Mouse (Mus musculus) spleen, postnatal 14 days (tissue): ENCODE data around the gene Pde10a.

ENCODE experiments used
- DNase-seq, 2 experiments: peaks; one replicate each; pipeline ENCODE4 v3.0.0; 2021 to 2022; ENCODE audit warnings: low spot score in 2 of 2

The Pde10a gene

DNA sequence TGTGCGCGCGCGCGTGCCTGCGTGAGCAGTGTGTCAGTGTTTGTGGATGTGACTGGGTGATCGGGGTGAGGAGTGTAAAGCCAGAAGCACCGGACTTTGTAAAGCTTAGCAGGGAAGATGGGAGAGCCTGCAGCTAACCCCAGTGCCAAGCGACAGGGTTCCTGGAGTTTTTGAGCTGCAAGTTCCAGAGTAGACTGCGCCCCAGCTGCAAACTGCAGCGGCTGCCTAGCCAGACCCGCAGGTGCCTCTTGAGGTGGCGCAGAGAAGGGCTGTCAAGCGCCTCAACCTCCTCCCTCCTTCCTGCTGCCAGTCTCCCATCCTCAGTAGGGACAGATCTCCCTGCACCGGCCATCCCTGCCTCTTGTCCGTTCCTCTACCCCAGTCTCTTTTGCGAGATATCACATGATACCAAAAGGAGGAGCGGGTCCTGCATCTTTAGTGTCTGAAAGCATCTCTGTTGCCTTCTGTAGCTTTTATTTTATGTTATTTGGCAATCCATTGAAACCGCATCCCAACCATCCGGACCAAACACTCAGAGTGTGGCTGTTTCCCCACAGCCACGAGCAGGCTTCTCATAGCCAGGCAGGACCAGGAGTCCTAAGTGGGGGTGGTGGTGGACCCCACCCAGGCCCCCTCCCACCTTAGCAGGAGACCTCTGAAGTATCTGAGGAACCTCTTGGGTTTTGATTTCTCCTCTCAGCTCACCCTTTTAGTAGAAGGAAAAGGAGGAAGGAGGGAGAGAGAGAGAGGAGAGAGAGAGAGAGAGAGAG, 984 bp downstream of the Pde10a start:
- no peak for DNase-seq

DNA sequence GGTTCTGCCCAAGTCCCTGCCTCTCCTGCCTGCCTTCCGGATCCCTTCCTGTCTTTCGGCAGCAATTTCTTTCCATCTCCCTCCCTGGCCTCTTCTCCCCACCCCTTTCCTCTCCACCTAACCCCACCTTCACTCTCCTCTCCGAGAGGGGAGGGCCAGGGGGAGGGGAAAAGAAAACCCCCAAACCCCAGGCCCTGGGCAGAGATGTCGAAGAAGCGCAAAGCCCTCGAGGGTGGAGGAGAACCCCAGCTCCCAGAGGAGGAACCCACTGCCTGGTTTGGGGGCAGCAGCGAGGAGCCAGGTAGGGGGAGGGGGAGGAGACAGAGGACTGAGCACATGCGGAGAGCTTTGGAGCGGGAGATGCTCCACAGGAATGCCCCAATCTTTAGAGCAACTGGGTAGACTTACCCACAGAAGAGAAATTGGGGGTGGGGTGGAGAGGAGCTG, 1.7 kb downstream of the Pde10a start:
- no peak for DNase-seq

DNA sequence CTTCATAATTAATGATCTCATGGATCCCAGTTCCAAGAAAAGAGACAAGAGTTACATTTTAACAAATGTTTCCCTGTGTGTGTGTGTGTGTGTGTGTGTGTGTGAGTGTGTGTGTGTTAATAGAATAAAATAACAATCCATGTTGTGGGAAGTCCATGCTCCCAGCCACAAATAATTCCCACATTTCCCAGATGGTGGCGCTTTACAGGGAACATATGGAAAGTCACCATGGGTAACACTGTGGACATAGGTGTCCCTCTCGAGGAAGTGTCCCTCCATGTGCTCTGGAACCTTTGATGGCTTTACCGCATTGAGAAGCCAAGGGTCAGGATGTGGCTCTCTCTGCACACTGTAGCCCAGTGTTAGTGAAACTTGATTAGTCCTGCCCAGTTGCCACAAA, 3.5 kb downstream of the Pde10a start:
- DNase-seq = no peak

DNA sequence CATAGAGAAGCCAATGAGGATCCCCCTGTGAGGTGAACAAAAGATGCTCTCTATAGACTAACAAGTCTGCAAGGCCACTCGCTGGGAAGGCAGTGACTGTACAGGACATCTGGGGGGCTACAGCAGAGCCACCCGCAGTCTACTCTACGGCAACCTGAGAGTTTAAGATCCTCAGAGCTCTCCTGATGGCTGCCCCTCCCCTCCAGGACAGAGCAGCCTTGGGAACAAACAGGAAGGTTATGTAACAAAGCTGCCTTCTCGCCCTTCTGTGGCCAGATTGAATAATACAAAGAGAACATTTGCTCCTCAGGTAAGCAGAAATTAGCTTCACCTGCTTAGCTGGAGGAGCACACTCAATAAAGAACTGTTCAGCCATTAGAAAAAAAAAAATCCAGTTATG, 7.4 kb downstream of the Pde10a start:
- DNase-seq = no peak

DNA sequence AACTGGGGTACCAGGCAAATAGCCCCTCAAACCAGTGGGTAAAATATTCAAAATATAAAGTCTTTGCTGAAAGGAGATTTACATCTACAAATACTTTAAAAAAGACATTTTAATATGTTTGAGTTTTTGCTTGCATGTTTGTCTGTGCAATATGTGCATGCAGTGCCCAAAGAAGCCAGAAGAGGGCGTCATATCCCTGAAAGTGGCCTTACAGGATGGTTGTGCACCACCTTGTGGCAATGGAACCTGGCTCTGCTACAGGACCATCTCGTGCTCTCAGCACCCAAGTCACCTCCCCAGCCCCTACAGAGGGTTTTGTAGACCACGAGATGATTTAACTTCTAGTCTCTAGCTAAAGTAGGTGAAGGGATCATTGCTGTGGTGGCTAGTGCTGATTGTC, 8.7 kb downstream of the Pde10a start:
- no peak for DNase-seq

DNA sequence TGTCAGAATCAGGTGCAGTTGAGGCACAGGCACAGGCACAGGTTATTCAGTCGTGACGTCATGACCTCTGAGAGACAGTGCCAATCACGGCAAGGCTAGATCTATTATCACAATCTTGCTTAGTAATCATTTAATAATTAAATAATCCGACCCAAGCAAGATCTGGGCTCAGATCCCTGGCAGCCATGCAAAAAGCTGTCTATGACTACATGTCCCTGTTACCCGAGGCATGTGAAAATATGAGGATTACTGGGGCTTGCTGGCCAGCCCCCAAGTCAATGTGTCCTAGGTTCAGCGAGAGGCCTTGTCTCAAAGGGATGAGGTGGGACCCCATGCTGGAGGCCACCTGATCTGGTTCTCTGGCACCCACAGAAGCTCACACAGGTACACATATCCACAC, 11.3 kb downstream of the Pde10a start:
- no peak for DNase-seq

DNA sequence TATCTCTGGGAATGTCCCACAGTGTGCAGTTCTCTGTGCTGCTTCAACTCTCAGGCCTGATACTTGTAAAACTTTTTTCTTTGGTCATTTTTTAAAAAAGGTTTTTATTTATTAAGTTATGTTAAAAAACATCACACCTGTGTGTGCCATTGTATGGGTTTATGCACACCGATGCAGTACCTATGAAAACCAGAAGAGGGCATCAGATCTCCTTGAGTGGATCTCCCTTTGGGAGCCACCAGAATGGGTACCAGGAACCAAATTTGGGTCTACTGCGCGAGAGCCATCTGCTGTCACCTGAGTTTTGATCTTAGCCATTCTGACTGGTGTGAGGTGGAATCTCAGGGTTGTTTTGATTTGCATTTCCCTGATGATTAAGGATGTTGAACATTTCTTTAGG, 12.9 kb downstream of the Pde10a start:
- no peak for DNase-seq

DNA sequence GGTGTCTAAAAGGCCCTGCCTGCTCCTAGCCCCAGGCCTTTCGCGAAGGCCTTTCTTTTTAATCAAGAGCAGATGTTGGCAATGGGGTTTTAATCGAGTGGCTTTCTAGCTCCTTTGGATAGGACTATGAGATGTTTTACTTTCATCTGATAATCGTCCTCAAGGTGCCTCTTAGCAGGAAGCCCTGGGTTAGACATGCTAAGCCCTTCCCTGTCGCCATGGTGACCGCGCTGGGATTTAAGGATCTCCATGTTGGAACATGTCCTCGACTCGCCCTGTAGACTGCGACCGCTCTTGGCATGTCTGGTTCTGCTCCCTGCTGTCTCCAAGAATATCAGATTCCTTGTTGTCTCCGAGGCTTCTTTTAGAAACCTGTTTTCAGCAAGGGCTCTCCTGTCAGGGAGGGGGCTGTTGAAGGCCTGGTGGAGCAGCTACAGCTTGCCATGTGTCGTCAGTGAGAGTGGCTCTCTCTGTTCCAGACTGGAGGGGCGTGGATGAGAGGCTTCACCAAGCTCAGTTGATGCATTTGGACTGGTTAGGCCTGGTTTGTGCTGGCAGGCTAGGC, 16.9 kb downstream of the Pde10a start:
- DNase-seq = no peak

DNA sequence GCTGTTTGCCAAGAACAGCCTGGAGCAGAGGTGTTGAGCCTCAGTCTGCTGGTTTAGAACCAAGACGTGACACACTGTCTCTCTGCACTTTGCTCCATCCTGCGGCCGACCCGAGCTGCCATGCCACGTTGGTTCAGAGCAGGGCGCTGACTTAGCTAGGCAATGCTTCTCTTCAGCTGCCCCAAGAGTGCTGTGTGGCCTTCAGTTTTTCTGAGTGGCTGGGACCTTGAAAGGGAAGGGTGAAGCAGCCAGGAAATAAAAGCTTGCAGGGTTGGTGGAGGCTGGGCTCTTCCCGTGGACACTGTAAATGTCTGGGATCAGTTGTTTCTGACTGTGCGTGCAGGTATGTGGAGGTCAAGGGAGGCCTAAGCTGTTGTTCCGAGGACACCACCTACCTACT, 21.2 kb downstream of the Pde10a start:
- no peak for DNase-seq

DNA sequence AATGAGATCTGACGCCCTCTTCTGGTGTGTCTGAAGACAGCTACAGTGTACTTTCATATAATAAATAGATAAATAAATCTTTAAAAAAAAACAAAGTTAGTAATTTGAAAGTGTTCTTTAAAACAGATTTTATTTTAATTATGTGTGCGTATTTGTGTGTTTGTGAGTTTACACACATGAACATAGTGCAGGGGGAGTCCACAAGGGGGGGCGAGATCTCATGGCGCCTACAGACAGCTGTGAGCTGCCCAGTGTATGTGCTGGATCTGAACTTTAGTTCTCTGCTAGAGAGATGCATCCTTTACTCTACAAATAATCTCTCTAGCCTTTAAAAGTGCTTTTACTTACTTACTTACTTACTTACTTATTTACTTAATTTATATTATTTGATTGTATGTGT, 23.6 kb downstream of the Pde10a start:
- no peak for DNase-seq

DNA sequence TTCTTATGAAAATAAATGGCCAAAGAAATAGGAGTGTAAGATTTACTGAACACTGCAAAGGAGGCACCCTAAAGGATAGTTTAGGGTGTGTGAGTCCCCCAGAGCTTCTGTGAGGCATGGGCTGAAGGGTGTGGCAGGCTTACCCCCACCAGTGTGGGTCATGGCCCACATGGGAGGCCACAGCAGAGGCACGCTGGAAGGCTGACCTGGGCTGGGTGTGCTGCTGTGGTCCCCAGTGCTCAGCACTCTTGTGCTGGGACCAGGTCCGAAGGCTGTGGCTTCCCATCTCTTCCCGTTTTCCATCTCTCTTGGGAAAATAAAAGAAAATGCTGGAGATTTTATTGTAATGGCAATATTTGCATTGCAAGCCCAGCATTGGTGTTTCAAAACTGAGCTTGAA, 26.5 kb downstream of the Pde10a start:
- DNase-seq = no peak

DNA sequence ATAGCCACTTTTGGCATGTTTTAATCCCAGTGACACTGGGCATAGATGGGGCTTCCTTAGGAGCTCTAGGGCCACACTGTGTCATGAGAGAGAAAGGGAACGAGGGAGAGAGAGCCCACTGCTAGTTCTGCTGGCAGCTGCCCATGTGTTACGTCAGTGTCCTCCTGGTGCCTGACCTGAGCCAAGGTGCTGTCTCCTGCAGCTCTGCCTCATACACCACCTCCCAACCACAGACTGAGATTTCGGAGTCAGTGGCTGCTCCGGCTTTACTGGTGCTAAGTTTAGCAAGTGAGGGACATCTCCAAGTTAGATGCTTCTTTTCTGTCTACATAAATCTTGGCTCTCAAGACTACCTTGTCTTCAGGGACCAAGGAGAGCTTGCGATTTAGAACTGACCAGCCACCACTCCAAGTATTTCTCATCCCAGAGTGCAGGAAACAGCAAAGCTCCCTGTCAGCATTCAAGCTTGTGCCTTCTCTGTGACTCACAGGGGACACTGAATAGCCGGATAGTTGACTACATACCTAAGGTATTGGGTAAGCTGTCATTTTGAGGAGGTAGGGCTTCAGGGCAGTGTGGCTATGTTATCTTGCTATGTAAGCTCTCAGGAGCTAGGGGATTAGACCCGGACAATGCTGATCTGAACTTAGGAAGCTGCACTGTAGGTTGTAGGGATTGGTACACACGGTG, 27.3 kb downstream of the Pde10a start:
- DNase-seq = no peak

DNA sequence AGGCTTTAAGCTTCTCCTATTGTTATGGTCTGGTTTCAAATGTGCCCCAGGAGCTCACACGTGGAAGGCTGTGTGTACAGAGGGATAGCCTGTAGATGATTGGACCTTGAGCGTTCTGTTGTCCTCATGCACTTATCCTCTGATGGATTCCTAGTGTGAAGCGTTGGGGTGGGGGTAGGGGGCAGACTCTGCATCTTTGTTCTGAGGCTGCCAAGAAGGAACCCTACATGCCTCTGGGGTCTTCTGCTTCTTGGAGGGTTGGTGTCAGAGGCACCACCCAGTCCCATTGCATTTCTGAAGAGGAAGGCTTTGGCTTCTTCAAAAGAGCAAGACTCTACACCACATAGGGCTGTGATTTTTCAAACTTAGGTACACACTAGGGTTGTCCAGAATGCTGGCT, 28.4 kb downstream of the Pde10a start:
- DNase-seq = no peak

DNA sequence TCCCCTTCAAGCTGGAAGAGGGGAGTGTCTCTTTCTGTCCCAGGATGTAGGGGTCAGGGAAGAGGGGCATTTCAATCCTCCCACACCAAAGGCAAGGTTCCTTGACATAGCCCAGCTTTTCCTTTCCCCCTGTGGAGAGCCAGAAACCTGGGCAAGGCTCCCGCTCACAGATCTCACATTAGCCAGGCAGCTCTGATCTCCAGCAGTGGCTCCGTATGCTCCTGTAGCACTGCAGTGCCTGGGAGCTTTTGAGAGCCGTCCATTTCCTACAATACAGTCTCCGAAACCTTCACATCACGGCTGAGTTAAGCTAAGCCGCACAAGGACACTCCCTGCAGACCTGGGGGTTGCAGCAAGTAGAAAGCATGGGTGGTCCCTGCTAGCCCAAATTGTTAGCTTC, 29.0 kb downstream of the Pde10a start:
- no peak for DNase-seq

DNA sequence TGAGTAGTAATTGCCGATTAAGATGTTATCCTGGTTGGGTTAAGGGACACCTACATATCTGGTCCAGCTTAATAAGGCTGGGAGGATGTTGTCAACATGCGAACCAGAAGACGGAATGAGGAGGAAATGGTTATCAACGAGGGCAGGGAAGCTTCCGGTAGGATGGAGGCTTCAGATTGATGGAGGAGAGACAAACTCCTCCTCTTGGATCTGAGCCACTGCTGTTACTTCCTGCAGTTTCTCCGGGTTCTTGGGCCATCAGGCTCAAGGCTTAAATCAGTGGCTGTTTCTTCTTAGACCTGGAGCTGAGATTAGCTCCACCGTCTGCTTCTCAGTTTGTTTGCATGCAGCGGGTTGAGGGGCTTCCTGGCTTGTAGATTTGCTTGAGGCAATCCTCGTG, 30.6 kb downstream of the Pde10a start:
- no peak for DNase-seq

DNA sequence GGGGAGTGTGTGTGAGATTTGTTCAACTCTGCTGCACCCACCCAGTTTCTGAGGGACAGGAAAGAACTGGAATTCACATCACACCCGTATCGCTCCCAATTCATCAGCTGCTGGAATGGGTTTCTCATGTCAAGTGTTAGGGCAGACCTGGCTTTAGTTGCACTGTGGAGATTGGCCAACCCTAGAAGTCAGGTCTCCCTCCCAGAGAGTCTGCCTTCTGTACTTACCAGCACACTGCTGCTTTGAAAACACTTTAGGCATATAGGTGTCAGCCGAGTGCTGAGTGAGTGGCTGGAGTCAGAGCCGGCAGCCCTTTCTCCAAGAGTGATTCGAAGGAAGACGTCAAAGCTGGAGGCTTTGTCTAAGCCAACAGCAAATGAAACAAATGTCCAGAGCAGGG, 31.1 kb downstream of the Pde10a start:
- no peak for DNase-seq

DNA sequence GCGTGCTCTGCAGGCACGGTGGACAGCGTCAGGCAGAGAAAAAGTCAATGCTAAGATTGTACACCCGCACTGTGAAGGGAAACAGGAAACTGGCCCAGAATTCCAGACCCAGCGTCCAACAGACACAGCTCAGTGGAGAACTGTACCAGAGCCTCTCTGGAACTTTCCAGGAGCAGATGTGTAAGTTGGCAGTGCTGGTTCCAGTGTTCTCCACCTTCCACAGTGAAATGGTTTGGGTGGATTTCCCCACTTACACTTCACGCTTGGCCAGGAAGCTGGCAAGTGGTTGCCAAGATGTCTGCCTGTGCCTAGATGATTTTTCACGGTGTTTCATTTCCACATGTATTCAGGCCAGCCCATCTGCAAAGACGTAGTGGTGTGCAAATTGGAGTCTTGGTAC, 32.8 kb downstream of the Pde10a start:
- DNase-seq = no peak

DNA sequence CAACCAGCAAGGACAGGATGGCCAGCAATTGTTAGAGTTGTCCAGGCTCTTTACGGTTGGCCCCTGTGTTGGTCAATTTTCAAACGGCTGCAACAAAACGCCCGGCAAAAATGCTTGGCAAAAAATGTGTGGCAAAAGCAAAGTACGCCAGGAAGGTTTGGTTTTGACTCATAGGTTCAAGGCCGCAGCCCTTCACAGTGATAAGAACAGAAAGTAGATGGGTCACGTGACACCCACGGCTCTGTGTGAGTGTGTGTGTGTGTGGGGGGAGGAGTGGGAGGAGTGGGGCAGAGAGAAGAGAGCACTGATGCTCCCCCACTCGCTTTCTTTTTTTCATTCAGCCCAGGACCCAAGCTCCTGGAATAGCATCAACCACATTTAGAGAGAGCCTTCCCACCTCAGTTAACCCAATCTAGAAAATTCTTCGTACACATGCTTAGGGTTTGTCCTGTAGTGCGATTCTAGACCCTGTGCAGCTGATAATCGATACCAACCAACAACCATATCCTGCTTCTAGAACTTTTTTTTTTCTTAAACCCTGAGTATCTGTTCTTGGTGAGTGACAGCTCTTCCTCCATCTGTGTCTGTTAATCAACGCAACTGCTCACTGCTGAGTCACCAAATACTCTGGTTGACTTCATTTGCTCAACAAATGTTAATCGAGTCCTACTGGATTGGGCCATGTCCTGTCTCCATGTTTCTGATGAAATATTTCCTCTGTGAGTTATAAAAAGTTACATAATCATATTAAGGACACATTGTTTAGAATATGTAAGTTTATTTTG, 37.1 kb downstream of the Pde10a start:
- DNase-seq = no peak

DNA sequence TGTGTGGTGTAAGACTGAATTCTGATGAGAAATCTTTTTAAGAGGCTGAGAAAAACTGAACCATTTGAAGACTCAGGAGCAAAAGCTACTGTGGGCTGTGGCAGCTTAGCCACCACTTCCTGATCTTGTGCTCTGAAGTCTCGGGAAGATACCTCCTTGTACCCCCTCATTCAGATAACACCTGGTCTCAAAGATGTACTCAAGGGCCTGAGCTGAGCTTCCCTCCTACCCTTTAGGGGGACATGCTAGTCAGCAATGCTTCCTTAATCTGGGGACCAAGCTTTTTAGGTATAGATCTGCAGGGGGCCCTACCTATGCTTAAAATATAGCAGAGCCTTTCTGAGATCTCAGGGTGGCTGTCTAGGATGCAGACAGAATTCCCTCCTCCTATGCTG, 37.7 kb downstream of the Pde10a start:
- DNase-seq = no peak

DNA sequence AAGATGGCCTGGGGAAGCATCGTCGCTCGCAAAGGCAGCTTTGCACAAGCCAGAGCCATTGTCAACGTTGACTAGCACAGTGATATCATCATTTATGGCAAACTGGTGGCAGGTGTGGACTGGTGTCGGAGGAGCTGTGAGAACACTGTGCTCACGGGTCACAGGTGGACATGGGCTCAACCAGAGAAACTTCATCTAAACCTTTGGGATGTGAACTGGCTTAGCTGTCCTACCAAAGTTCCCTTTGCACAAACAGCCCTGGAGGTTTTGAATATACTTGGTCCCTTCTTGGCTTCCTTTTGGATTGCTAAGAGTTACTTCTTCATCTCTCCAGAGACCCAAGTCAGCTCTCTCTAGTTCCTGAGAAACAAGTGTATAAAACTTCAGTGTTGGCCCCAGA, 41.7 kb downstream of the Pde10a start, which contains the start of gene Gm17087:
Gm17087 (minus strand) TSS at position 101 of the 400 bp plus-strand sequence.
- DNase-seq = no peak

DNA sequence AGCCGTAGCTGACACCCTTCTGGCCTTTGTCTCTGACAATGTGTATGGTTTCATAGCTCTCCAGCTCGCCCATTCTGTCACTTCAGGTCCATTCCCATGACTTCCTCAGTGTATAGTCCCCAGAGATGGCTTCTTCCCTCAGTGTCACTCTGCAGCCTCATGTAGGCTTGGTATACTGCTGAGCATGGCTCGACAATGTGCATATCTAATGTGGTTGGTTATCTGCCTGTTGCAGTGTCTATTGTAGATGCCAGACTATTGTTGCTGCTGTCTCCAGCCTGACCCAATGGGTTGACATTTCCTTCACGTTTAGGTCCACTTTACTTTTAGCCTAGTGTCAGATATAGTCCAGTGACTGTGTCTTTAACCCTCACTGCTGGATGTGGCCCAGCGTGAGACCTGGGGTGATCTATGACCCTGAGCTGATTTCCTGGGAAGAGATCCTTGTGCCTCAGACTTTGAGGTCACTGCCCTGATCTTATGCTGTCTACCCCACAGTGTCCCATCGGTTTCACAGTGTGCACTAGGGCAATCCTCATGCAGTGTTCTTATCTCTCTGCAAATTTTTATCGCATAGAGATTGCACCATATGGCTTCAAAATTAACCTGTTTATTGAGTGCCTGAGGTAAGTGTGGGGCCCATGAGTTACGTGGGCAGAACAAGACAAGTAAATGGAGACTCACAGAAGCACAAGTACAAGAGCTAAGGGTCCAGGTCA, 48.5 kb downstream of the Pde10a start:
- DNase-seq = no peak

DNA sequence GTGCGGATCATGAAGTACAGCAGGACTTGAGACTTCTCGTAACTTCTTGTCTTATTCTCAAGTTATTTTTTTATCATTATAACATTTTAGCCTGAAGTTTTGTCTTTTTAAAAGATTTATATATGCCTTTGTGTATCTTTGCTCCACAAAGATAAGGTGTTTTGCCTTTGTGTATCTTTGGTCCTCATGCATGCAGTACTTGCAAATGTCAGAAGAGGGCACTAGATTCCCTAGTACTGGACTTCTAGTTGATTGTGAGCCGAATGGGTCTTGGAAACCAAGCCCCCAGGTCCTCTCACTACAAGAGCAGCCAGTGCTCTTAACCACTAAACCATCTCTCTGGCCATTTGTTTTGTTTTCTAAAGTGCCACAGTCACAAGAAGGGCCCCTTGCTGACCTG, 55.2 kb downstream of the Pde10a start:
- no peak for DNase-seq
